Mouse (Mus musculus) ES-E14 (cell line): ENCODE data around the gene Chrm3. TPM values are rescaled to one million over a fixed set of nuclear protein-coding genes. Genes with fewer than 3 reads are reported as not detected.

ENCODE experiments used
- DNase-seq: peaks from one replicate; pipeline ENCODE4 v3.0.0-alpha.2; 2013; ENCODE audit warnings: low read depth, low spot score
- H3K27ac ChIP-seq: 2 replicates; pipeline ENCODE4 v1.5.1; 2012; ENCODE audit warnings: low read depth, mild to moderate bottlenecking, low read length, moderate library complexity, mixed read lengths; ENCODE audit not compliant: poor library complexity, insufficient read depth, severe bottlenecking
- H3K36me3 ChIP-seq: 2 replicates; pipeline ENCODE4 v1.6.1; 2012; ENCODE audit warnings: mild to moderate bottlenecking, low read length, moderate library complexity, mixed read lengths; ENCODE audit not compliant: control insufficient read depth, poor library complexity, insufficient read depth, severe bottlenecking
- H3K4me1 ChIP-seq, 2 experiments: fragments of 150-350 bp in 1 of 2; sonication (generic) in 1 of 2; 2 replicates each; pipeline ENCODE4 v1.6.1; 2012; ENCODE audit warnings: low read length in 2 of 2, mild to moderate bottlenecking in 1 of 2, mixed read lengths in 1 of 2; ENCODE audit not compliant: control insufficient read depth in 2 of 2, insufficient read depth in 2 of 2, poor library complexity in 1 of 2
- H3K4me3 ChIP-seq, 2 experiments: fragments of 150-350 bp in 1 of 2; sonication (generic) in 1 of 2; 2 replicates each; pipeline ENCODE4 v1.5.1; 2012; ENCODE audit warnings: low read length in 2 of 2, low read depth in 1 of 2, mild to moderate bottlenecking in 1 of 2, mixed read lengths in 1 of 2; ENCODE audit not compliant: insufficient read depth in 1 of 2, poor library complexity in 1 of 2, severe bottlenecking in 1 of 2
- H3K9ac ChIP-seq: 2 replicates; pipeline ENCODE4 v1.6.1; 2012; ENCODE audit warnings: low read depth, mild to moderate bottlenecking, low read length, mixed read lengths; ENCODE audit not compliant: poor library complexity, insufficient read depth, severe bottlenecking
- H3K9me3 ChIP-seq: fragments of 150-350 bp; sonication (generic); 2 replicates; pipeline ENCODE4 v1.6.1; 2012; ENCODE audit warnings: low read depth, mild to moderate bottlenecking, low read length; ENCODE audit not compliant: control insufficient read depth, insufficient read depth
- CHD2 ChIP-seq: IDR thresholded peaks from 2 replicates; pipeline ENCODE4 v1.6.1; 2014; ENCODE audit warnings: mild to moderate bottlenecking, low read depth, low read length, inconsistent platforms
- HCFC1 ChIP-seq: IDR thresholded peaks from 2 replicates; pipeline ENCODE4 v1.6.1; 2012; ENCODE audit warnings: low read length, inconsistent platforms, borderline replicate concordance; ENCODE audit not compliant: insufficient read depth
- MAFK ChIP-seq: IDR thresholded peaks from 2 replicates; pipeline ENCODE4 v1.6.1; 2014; ENCODE audit warnings: mild to moderate bottlenecking, low read depth, low read length, inconsistent platforms; ENCODE audit not compliant: insufficient read depth
- ZC3H11A ChIP-seq: IDR thresholded peaks from 2 replicates; pipeline ENCODE4 v1.6.1; 2012; ENCODE audit warnings: low read depth, mild to moderate bottlenecking, inconsistent platforms, low read length, borderline replicate concordance
- ZNF384 ChIP-seq: IDR thresholded peaks from 2 replicates; pipeline ENCODE4 v1.6.1; 2012; ENCODE audit warnings: low read depth, low read length, inconsistent platforms
- in situ Hi-C, 2 experiments: fragments of 600-800 bp; cut with MboI; formaldehyde crosslinking; loops; one replicate each; pipeline ENCODE4 v1.15.1; 2025; ENCODE audit warnings: low sequenced_read_pairs in 2 of 2, inconsistent platforms in 1 of 2; ENCODE audit not compliant: unreplicated experiment in 2 of 2
- total RNA-seq: library from RNA; depleted of rRNA; stranded (reverse); fragments of 300-350 nt; gene quantifications from 2 replicates; pipeline ENCODE4 v1.2.3, GENCODE M21; 2012

Chrm3 gene
- total RNA-seq, 1 experiment, result 2.7 TPM

GRCm38 (mm10) chr13:9952619-9953018 is 408.0 kb downstream of the Chrm3 start:
- H3K36me3 ChIP-seq, result no peaks in the 10 kb centered on the region

GRCm38 (mm10) chr13:9951376-9951775 is 409.3 kb downstream of the Chrm3 start:
- H3K4me3 ChIP-seq, result no peak overlapping the region
- no peak overlapping the region for H3K9ac ChIP-seq
- no peak overlapping the region for H3K27ac ChIP-seq
- H3K4me1 ChIP-seq, result no peaks in the 10 kb centered on the region
- no peak for DNase-seq
- no peak for TF ChIP-seq ZNF384
- TF ChIP-seq HCFC1, result no peak
- no peak for TF ChIP-seq MAFK
- in situ Hi-C loops, result no loop called here
- H3K9me3 ChIP-seq, result no peaks in the 10 kb centered on the region
- H3K36me3 ChIP-seq, result no peaks in the 10 kb centered on the region

More at GRCm38 (mm10) chr13:9952619-9953018, 408.0 kb downstream of the Chrm3 start:
- no peak for DNase-seq
- in situ Hi-C loops, result no loop called here
- H3K27ac ChIP-seq, result no peak overlapping the region
- no peaks in the 10 kb centered on the region for H3K9me3 ChIP-seq
- H3K9ac ChIP-seq, result no peak overlapping the region
- no peak for TF ChIP-seq CHD2
- TF ChIP-seq HCFC1, result no peak
- TF ChIP-seq ZC3H11A, result no peak
- no peak for TF ChIP-seq ZNF384
- TF ChIP-seq MAFK, result no peak
- no peak overlapping the region for H3K4me3 ChIP-seq
- no peaks in the 10 kb centered on the region for H3K4me1 ChIP-seq

GRCm38 (mm10) chr13:9949091-9949490 is 411.6 kb downstream of the Chrm3 start:
- in situ Hi-C loops, result no loop called here
- no peak for TF ChIP-seq HCFC1
- no peaks in the 10 kb centered on the region for H3K4me1 ChIP-seq

GRCm38 (mm10) chr13:9940186-9940585 is 420.5 kb downstream of the Chrm3 start:
- Histone ChIP-seq H3K4me1 (0 out of 4 replicates have a peak, but pooled peaks cover 0 to 1% of the 10 kb centered on the region in 2 experiments), H3K27ac (no peak overlapping the region), H3K36me3 (no peaks in the 10 kb centered on the region), H3K4me3 (no peak overlapping the region), H3K9me3 (no peaks in the 10 kb centered on the region), H3K9ac (no peak overlapping the region)
- no peak for DNase-seq
- in situ Hi-C loops, result no loop called here
- TF ChIP-seq MAFK (no peak), HCFC1 (no peak), ZC3H11A (no peak), ZNF384 (no peak), CHD2 (no peak)

More at GRCm38 (mm10) chr13:9949091-9949490, 411.6 kb downstream of the Chrm3 start:
- Histone ChIP-seq H3K36me3 (no peaks in the 10 kb centered on the region), H3K4me3 (no peak overlapping the region), H3K9me3 (no peaks in the 10 kb centered on the region), H3K9ac (no peak overlapping the region), H3K27ac (no peak overlapping the region)
- no peak for DNase-seq

- TF ChIP-seq CHD2, result no peak
- no peak for TF ChIP-seq ZNF384
- TF ChIP-seq MAFK, result no peak
- no peak for TF ChIP-seq HCFC1
- TF ChIP-seq ZC3H11A, result no peak
- Histone ChIP-seq H3K4me3 (no peak overlapping the region), H3K4me1 (0 out of 4 replicates have a peak, but pooled peaks cover 0 to 1% of the 10 kb centered on the region in 2 experiments), H3K9ac (no peak overlapping the region), H3K36me3 (no peaks in the 10 kb centered on the region), H3K9me3 (no peaks in the 10 kb centered on the region), H3K27ac (no peak overlapping the region)
- in situ Hi-C loops, result no loop called here
- DNase-seq, result peak; percentile 16
Observed at GRCm38 (mm10) chr13:9938798-9939485, 421.7 kb downstream of the Chrm3 start.
